Mouse (Mus musculus) frontal cortex, adult 2 months (tissue): ENCODE data around the gene Sema3a. TPM values are rescaled to one million over a fixed set of nuclear protein-coding genes. Genes with fewer than 3 reads are reported as not detected.

Experiments
- DNase-seq, 2 experiments: peaks; one replicate each; pipeline ENCODE4 v3.0.0; 2022; ENCODE audit warnings: low spot score in 1 of 2; ENCODE audit errors: extremely low spot score in 1 of 2
- polyA plus RNA-seq: library from polyadenylated mRNA; depleted of rRNA; stranded (reverse); fragments of >200 nt; gene quantifications from 2 replicates; pipeline ENCODE4 v1.2.3, GENCODE M21; 2012; rRNA removed

The Sema3a gene
- polyA plus RNA-seq: 8.8 and 10.3 TPM in 2 replicates

GRCm38 (mm10) chr5:13125241-13125692, at the start of gene Sema3a:
Gene Sema3a (plus strand): TSS chr5:13125414.
- DNase-seq: no peak

GRCm38 (mm10) chr5:13084777-13085439, 40.3 kb upstream of the Sema3a start:
- no peak for DNase-seq

- DNase-seq: no peak
Measured at GRCm38 (mm10) chr5:13090431-13090830, 34.8 kb upstream of the Sema3a start.

GRCm38 (mm10) chr5:13109522-13109921, 15.7 kb upstream of the Sema3a start:
- no peak for DNase-seq

- DNase-seq: no peak
Measured at GRCm38 (mm10) chr5:13117236-13117635, 8.0 kb upstream of the Sema3a start.

- no peak for DNase-seq
Measured at GRCm38 (mm10) chr5:13125757-13126156, 543 bp downstream of the Sema3a start.

GRCm38 (mm10) chr5:13126196-13126595, 982 bp downstream of the Sema3a start:
- DNase-seq: no peak

- no peak for DNase-seq
Measured at GRCm38 (mm10) chr5:13127121-13127520, 1.9 kb downstream of the Sema3a start.

- DNase-seq: no peak
Measured at GRCm38 (mm10) chr5:13144733-13145457, 19.7 kb downstream of the Sema3a start.

GRCm38 (mm10) chr5:13149909-13150308, 24.7 kb downstream of the Sema3a start:
- no peak for DNase-seq

GRCm38 (mm10) chr5:13151002-13151401, 25.8 kb downstream of the Sema3a start:
- DNase-seq: no peak

GRCm38 (mm10) chr5:13157761-13158612, 32.8 kb downstream of the Sema3a start:
- DNase-seq: peak in 1 of 2 experiments; percentile 4

- DNase-seq: peak in 1 of 2 experiments; percentile 15
Measured at GRCm38 (mm10) chr5:13182186-13182585, 57.0 kb downstream of the Sema3a start.

- no peak for DNase-seq
Measured at GRCm38 (mm10) chr5:13197886-13198285, 72.7 kb downstream of the Sema3a start.

GRCm38 (mm10) chr5:13199709-13200108, 74.5 kb downstream of the Sema3a start:
- DNase-seq: no peak

- DNase-seq: no peak
Measured at GRCm38 (mm10) chr5:13255353-13255752, 130.1 kb downstream of the Sema3a start.

GRCm38 (mm10) chr5:13256321-13256720, 131.1 kb downstream of the Sema3a start:
- no peak for DNase-seq

GRCm38 (mm10) chr5:13263087-13263486, 137.9 kb downstream of the Sema3a start:
- peak; percentile 56 to 60 for DNase-seq

- DNase-seq: no peak
Measured at GRCm38 (mm10) chr5:13263539-13263938, 138.3 kb downstream of the Sema3a start.

GRCm38 (mm10) chr5:13312667-13313066, 187.5 kb downstream of the Sema3a start:
- no peak for DNase-seq

GRCm38 (mm10) chr5:13313977-13314376, 188.8 kb downstream of the Sema3a start:
- no peak for DNase-seq
